Mouse (Mus musculus) activated CD4-positive, CD25-positive, alpha-beta regulatory T cell, adult 9 weeks (primary cell): ENCODE data around the gene Fam227a. TPM values are rescaled to one million over a fixed set of nuclear protein-coding genes. Genes with fewer than 3 reads are reported as not detected.

Experiments
- polyA plus RNA-seq: library from polyadenylated mRNA; unstranded; fragments of 100-300 nt; shearing (Covaris generic); gene quantifications from one replicate; pipeline ENCODE4 v1.2.1, GENCODE M21; 2017

Gene Fam227a
- polyA plus RNA-seq, result 0.44 TPM

GRCm38 (mm10) chr15:79658531-79659375, at the start of gene Fam227a, which contains the start of gene Cby1:
Gene Fam227a, minus strand, starts transcription at chr15:79658956.
Gene Cby1, plus strand, starts transcription at chr15:79659199.

GRCm38 (mm10) chr15:79690426-79691022, 31.8 kb upstream of the Fam227a start, which contains the start of gene Gtpbp1:
Gene Gtpbp1, plus strand, starts transcription at chr15:79690845.

GRCm38 (mm10) chr15:79687646-79688267, 29.0 kb upstream of the Fam227a start, which contains the start of gene Josd1:
Gene Josd1, minus strand, starts transcription at chr15:79687919.

GRCm38 (mm10) chr15:79670249-79670971, 11.7 kb upstream of the Fam227a start, which contains the start of gene Tomm22:
Gene Tomm22, plus strand, starts transcription at chr15:79670861.

DNA sequence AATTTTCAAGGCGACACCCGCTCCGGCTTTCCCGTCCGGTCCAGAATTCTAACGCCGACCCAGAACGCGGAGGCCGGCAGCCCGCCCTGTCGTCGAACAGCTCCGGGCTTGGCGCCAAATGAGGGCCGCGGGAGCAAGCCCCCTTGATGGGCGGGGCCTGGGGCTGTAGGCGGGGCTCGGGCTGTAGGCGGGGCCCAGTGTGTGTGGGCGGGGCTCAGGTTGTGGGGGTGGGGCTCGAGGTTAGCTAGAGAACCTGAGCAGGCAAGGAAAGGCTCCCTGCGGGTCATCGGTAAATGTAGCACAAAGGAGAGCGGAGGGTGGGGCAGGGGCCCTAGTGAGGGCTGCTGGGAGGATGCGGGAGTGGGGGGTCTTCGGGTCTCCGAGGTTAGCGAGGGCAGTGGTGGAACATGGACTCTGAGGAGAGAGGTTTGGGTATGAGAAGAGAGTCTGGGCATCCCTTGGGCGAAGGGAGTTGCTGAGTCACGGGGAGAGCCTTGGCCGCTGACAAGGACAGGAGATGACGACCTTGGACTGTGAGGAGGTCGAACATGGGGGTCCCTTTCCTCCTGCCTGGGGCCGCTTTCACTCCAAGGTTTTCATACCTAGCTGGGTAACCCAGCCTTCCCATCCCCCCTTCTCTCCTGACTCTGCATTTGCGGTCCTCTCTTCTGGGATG, 53.6 kb downstream of the Fam227a start, which contains the start of gene Dmc1:
Gene Dmc1, minus strand, starts transcription at position 120 of the 676 bp plus-strand sequence.

Other genes starting within 250 kb of the Fam227a start
- 7.7 TPM for gene Csnk1e, start 203.4 kb downstream of the Fam227a start, polyA plus RNA-seq
- gene Kcnj4, start 153.7 kb downstream of the Fam227a start, polyA plus RNA-seq, result not detected
- gene Kdelr3, start 142.5 kb downstream of the Fam227a start, polyA plus RNA-seq, result 0.20 TPM
- gene Ddx17, start 112.2 kb downstream of the Fam227a start, polyA plus RNA-seq, result 28.7 TPM
- not detected for gene Dmc1, start 53.8 kb downstream of the Fam227a start, polyA plus RNA-seq
- gene Cby1, start 243 bp upstream of the Fam227a start, polyA plus RNA-seq, result 17.2 TPM
- 234 TPM for gene Tomm22, start 11.9 kb upstream of the Fam227a start, polyA plus RNA-seq
- gene Josd1, start 29.0 kb upstream of the Fam227a start, polyA plus RNA-seq, result 2.6 TPM
- 60.9 TPM for gene Gtpbp1, start 31.9 kb upstream of the Fam227a start, polyA plus RNA-seq
- gene Sun2, start 83.6 kb upstream of the Fam227a start, polyA plus RNA-seq, result 15.1 TPM
- gene Dnal4, start 118.9 kb upstream of the Fam227a start, polyA plus RNA-seq, result 12.3 TPM
- gene Nptxr, start 145.8 kb upstream of the Fam227a start, polyA plus RNA-seq, result not detected
- gene Npcd, start 175.3 kb upstream of the Fam227a start, polyA plus RNA-seq, result not detected
- gene Cbx6, start 175.7 kb upstream of the Fam227a start, polyA plus RNA-seq, result 59.4 TPM
- gene Apobec3, start 232.7 kb upstream of the Fam227a start, polyA plus RNA-seq, result 520 TPM